ENCODE assay signal across 10 mouse cellular contexts in genomic region chr2:130638101-130638611, GRCm38 (mm10). TPM values are rescaled to one million over a fixed set of nuclear protein-coding genes. Genes with fewer than 3 reads are reported as not detected.
A peak's percentile ranks its signal among the peaks of the same experiment; 100 is the strongest.
DNase-seq lines count a peak whose midpoint lies in the region; ATAC-seq lines count a peak whose summit lies in the region.
"Had no signal": no experiment of that assay in that cellular context is flagged by ENCODE, and none has a peak within 500 bp of the region (broad histone marks: within the 10 kb centered on the region; RNA-seq: fewer than 3 reads in every experiment).

No protein-coding gene starts in this region.

- no peak overlapping the region for H3K4me3 ChIP-seq in embryonic facial prominence, embryonic 13.5 days
- H3K4me3 ChIP-seq in embryonic facial prominence, embryonic 10.5 days = no peak overlapping the region
- peak overlapping the region; percentile 23 for H3K4me3 ChIP-seq in kidney, embryonic 15.5 days (replicated peaks)
- H3K4me3 ChIP-seq in liver, embryonic 16.5 days (ENCODE audit: low read depth, low read length) = peak overlapping the region; percentile 19; the same call in 1 of the 2 replicates
- H3K4me3 ChIP-seq in heart, embryonic 11.5 days (ENCODE audit: low read depth, low read length) = no peak overlapping the region
- H3K4me3 ChIP-seq: embryonic facial prominence, embryonic 12.5 days had no signal

- 28% methylated on average over 16 of the region's 16 CpGs for WGBS in embryonic facial prominence, embryonic 13.5 days
- WGBS in embryonic facial prominence, embryonic 10.5 days = 22% methylated on average over 16 of the region's 16 CpGs
- 21% methylated on average over 16 of the region's 16 CpGs for WGBS in kidney, embryonic 15.5 days
- WGBS in liver, embryonic 16.5 days (ENCODE audit: insufficient replicate concordance) = 31% methylated on average over 16 of the region's 16 CpGs
- 22% methylated on average over 16 of the region's 16 CpGs for WGBS in heart, embryonic 11.5 days (ENCODE audit: insufficient replicate concordance)

- no peak overlapping the region for H3K27ac ChIP-seq in embryonic facial prominence, embryonic 13.5 days
- H3K27ac ChIP-seq in embryonic facial prominence, embryonic 10.5 days (replicated peaks) = no peak overlapping the region
- H3K27ac ChIP-seq in kidney, embryonic 15.5 days = peak overlapping the region; percentile 87
- peak overlapping the region; percentile 57 for H3K27ac ChIP-seq in liver, embryonic 16.5 days (ENCODE audit: low read length)
- no peak overlapping the region for H3K27ac ChIP-seq in heart, embryonic 11.5 days (ENCODE audit: low read depth, low read length)
- H3K27ac ChIP-seq: embryonic facial prominence, embryonic 12.5 days; hindbrain, embryonic 14.5 days had no signal

- H3K36me3 ChIP-seq in embryonic facial prominence, embryonic 13.5 days = no peaks in the 10 kb centered on the region
- no peaks in the 10 kb centered on the region for H3K36me3 ChIP-seq in embryonic facial prominence, embryonic 10.5 days (replicated peaks)
- 0 out of 2 replicates have a peak, but pooled peaks cover 4% of the 10 kb centered on the region for H3K36me3 ChIP-seq in kidney, embryonic 15.5 days
- no peaks in the 10 kb centered on the region for H3K36me3 ChIP-seq in liver, embryonic 16.5 days (ENCODE audit: control insufficient read depth, insufficient read depth)
- no peaks in the 10 kb centered on the region for H3K36me3 ChIP-seq in heart, embryonic 11.5 days (ENCODE audit: control insufficient read depth, insufficient read depth, low read length)
- H3K36me3 ChIP-seq: embryonic facial prominence, embryonic 12.5 days had no signal

- H3K9me3 ChIP-seq in embryonic facial prominence, embryonic 13.5 days = no peaks in the 10 kb centered on the region
- no peaks in the 10 kb centered on the region for H3K9me3 ChIP-seq in embryonic facial prominence, embryonic 10.5 days
- no peaks in the 10 kb centered on the region for H3K9me3 ChIP-seq in kidney, embryonic 15.5 days (replicated peaks)
- H3K9me3 ChIP-seq in liver, embryonic 16.5 days (replicated peaks; ENCODE audit: control insufficient read depth, low read length) = no peaks in the 10 kb centered on the region
- H3K9me3 ChIP-seq in heart, embryonic 11.5 days (replicated peaks; ENCODE audit: control insufficient read depth, low read length) = no peaks in the 10 kb centered on the region
- H3K9me3 ChIP-seq: embryonic facial prominence, embryonic 12.5 days had no signal

- no peak overlapping the region for H3K4me2 ChIP-seq in embryonic facial prominence, embryonic 13.5 days
- H3K4me2 ChIP-seq in kidney, embryonic 15.5 days = peak overlapping the region; percentile 50
- peak overlapping the region; percentile 43 for H3K4me2 ChIP-seq in liver, embryonic 16.5 days (ENCODE audit: low read depth, low read length)
- no peak overlapping the region for H3K4me2 ChIP-seq in heart, embryonic 11.5 days
- H3K4me2 ChIP-seq: embryonic facial prominence, embryonic 12.5 days; hindbrain, embryonic 14.5 days had no signal

- no peak for DNase-seq in embryonic facial prominence, embryonic 10.5 days (ENCODE audit: low spot score)
- peak; percentile 39 for DNase-seq in adrenal gland, postnatal 10 days
- no peak for DNase-seq in Muller cell, postnatal 12 days (ENCODE audit: inconsistent ontology term)
- no peak for DNase-seq in right cerebral cortex, adult 2 months (ENCODE audit: low spot score in 2 of 2)

- H3K9ac ChIP-seq in embryonic facial prominence, embryonic 13.5 days = peak overlapping the region; percentile 44
- H3K9ac ChIP-seq in kidney, embryonic 15.5 days = peak overlapping the region; percentile 24; the same call in 1 of the 2 replicates
- H3K9ac ChIP-seq in liver, embryonic 16.5 days (ENCODE audit: low read depth, low read length) = 0 out of 2 replicates have a peak overlapping the region, but pooled peaks have one; percentile 12
- no peak overlapping the region for H3K9ac ChIP-seq in heart, embryonic 11.5 days (ENCODE audit: low read depth, low read length)
- H3K9ac ChIP-seq: embryonic facial prominence, embryonic 12.5 days; hindbrain, embryonic 14.5 days had no signal

- H3K27me3 ChIP-seq in embryonic facial prominence, embryonic 13.5 days = peaks cover 59% of the 10 kb centered on the region
- H3K27me3 ChIP-seq in embryonic facial prominence, embryonic 10.5 days (replicated peaks; ENCODE audit: low read depth, poor library complexity, severe bottlenecking) = peaks cover 86% of the 10 kb centered on the region
- peaks cover 44% of the 10 kb centered on the region for H3K27me3 ChIP-seq in kidney, embryonic 15.5 days
- peaks cover 57% of the 10 kb centered on the region for H3K27me3 ChIP-seq in liver, embryonic 16.5 days (ENCODE audit: control insufficient read depth, insufficient read depth, low read depth, low read length)
- H3K27me3 ChIP-seq in heart, embryonic 11.5 days (ENCODE audit: control insufficient read depth, insufficient read depth, low read length) = peaks cover 69% of the 10 kb centered on the region

- peaks cover 38% of the 10 kb centered on the region for H3K4me1 ChIP-seq in embryonic facial prominence, embryonic 13.5 days
- H3K4me1 ChIP-seq in embryonic facial prominence, embryonic 10.5 days = peaks cover 56% of the 10 kb centered on the region
- peaks cover 73% of the 10 kb centered on the region for H3K4me1 ChIP-seq in kidney, embryonic 15.5 days
- peaks cover 23% of the 10 kb centered on the region for H3K4me1 ChIP-seq in liver, embryonic 16.5 days (ENCODE audit: control insufficient read depth, low read depth, low read length)
- peaks cover 18% of the 10 kb centered on the region for H3K4me1 ChIP-seq in heart, embryonic 11.5 days (ENCODE audit: control insufficient read depth, insufficient read depth, low read length)

- ATAC-seq in embryonic facial prominence, embryonic 13.5 days (ENCODE audit: insufficient number of reproducible peaks, insufficient read depth, low FRiP score, low TSS enrichment, low read depth) = no peak
- ATAC-seq in kidney, embryonic 15.5 days (replicated peaks; ENCODE audit: low FRiP score) = peak; percentile 48
- ATAC-seq in liver, embryonic 16.5 days (ENCODE audit: low read depth) = no peak
- no peak for ATAC-seq in heart, embryonic 11.5 days (replicated peaks; ENCODE audit: insufficient number of reproducible peaks, low FRiP score, low TSS enrichment)

RNA-seq across cellular contexts. Expression of gene Lzts3, which starts 4.4 kb away (rescaled TPM):
- 4.5 and 5.1 TPM in 2 replicates for polyA plus RNA-seq in embryonic facial prominence, embryonic 13.5 days (2015; fragmentation: Nextera tagmentation; extraction: Ambion mirVana)
- polyA plus RNA-seq in embryonic facial prominence, embryonic 10.5 days (2016; fragmentation: Nextera tagmentation; extraction: Ambion mirVana) = 3.1 and 3.3 TPM in 2 replicates
- 1 to 10 TPM; 9.4 to 9.5 TPM for total RNA-seq in adrenal gland, postnatal 10 days (2021)
- polyA plus RNA-seq in kidney, embryonic 15.5 days (2015; fragmentation: Nextera tagmentation; extraction: Ambion mirVana) = 12.2 and 13.0 TPM in 2 replicates
- 1.6 and 1.9 TPM in 2 replicates for polyA plus RNA-seq in liver, embryonic 16.5 days (2015; fragmentation: Nextera tagmentation; extraction: Ambion mirVana)
- 0.66 and 0.69 TPM in 2 replicates for polyA plus RNA-seq in heart, embryonic 11.5 days (2014; fragmentation: Nextera tagmentation; extraction: Ambion mirVana)

RNA-seq across cellular contexts. Expression of gene Ubox5, which starts 8.3 kb away (rescaled TPM):
- polyA plus RNA-seq in embryonic facial prominence, embryonic 13.5 days (2015; fragmentation: Nextera tagmentation; extraction: Ambion mirVana) = 13.2 and 14.2 TPM in 2 replicates
- polyA plus RNA-seq in embryonic facial prominence, embryonic 10.5 days (2016; fragmentation: Nextera tagmentation; extraction: Ambion mirVana) = 21.3 and 21.6 TPM in 2 replicates
- total RNA-seq in adrenal gland, postnatal 10 days (2021) = 1 to 10 TPM; 5.5 to 5.6 TPM
- 12.6 and 13.6 TPM in 2 replicates for polyA plus RNA-seq in kidney, embryonic 15.5 days (2015; fragmentation: Nextera tagmentation; extraction: Ambion mirVana)
- polyA plus RNA-seq in liver, embryonic 16.5 days (2015; fragmentation: Nextera tagmentation; extraction: Ambion mirVana) = 4.1 and 4.5 TPM in 2 replicates
- polyA plus RNA-seq in heart, embryonic 11.5 days (2014; fragmentation: Nextera tagmentation; extraction: Ambion mirVana) = 8.9 and 10.4 TPM in 2 replicates

RNA-seq across cellular contexts. Expression of gene Fastkd5, which starts 8.3 kb away (rescaled TPM):
- polyA plus RNA-seq in embryonic facial prominence, embryonic 13.5 days (2015; fragmentation: Nextera tagmentation; extraction: Ambion mirVana) = 14.7 and 16.2 TPM in 2 replicates
- polyA plus RNA-seq in embryonic facial prominence, embryonic 10.5 days (2016; fragmentation: Nextera tagmentation; extraction: Ambion mirVana) = 23.3 and 25.5 TPM in 2 replicates
- 10 to 100 TPM; 12.0 to 12.6 TPM for total RNA-seq in adrenal gland, postnatal 10 days (2021)
- polyA plus RNA-seq in kidney, embryonic 15.5 days (2015; fragmentation: Nextera tagmentation; extraction: Ambion mirVana) = 17.3 TPM in 2 replicates
- 7.9 and 8.8 TPM in 2 replicates for polyA plus RNA-seq in liver, embryonic 16.5 days (2015; fragmentation: Nextera tagmentation; extraction: Ambion mirVana)
- 18.8 and 19.7 TPM in 2 replicates for polyA plus RNA-seq in heart, embryonic 11.5 days (2014; fragmentation: Nextera tagmentation; extraction: Ambion mirVana)

RNA-seq across cellular contexts. Expression of gene Ddrgk1, which starts 26.3 kb away (rescaled TPM):
- 61.7 and 72.7 TPM in 2 replicates for polyA plus RNA-seq in embryonic facial prominence, embryonic 13.5 days (2015; fragmentation: Nextera tagmentation; extraction: Ambion mirVana)
- 48.2 and 48.3 TPM in 2 replicates for polyA plus RNA-seq in embryonic facial prominence, embryonic 10.5 days (2016; fragmentation: Nextera tagmentation; extraction: Ambion mirVana)
- 100 to 1,000 TPM; 145 to 155 TPM for total RNA-seq in adrenal gland, postnatal 10 days (2021)
- polyA plus RNA-seq in kidney, embryonic 15.5 days (2015; fragmentation: Nextera tagmentation; extraction: Ambion mirVana) = 64.7 and 76.8 TPM in 2 replicates
- 43.0 and 48.3 TPM in 2 replicates for polyA plus RNA-seq in liver, embryonic 16.5 days (2015; fragmentation: Nextera tagmentation; extraction: Ambion mirVana)
- polyA plus RNA-seq in heart, embryonic 11.5 days (2014; fragmentation: Nextera tagmentation; extraction: Ambion mirVana) = 41.3 and 44.7 TPM in 2 replicates

RNA-seq across cellular contexts. Expression of gene Itpa, which starts 29.3 kb away (rescaled TPM):
- 118 and 126 TPM in 2 replicates for polyA plus RNA-seq in embryonic facial prominence, embryonic 13.5 days (2015; fragmentation: Nextera tagmentation; extraction: Ambion mirVana)
- 144 and 150 TPM in 2 replicates for polyA plus RNA-seq in embryonic facial prominence, embryonic 10.5 days (2016; fragmentation: Nextera tagmentation; extraction: Ambion mirVana)
- total RNA-seq in adrenal gland, postnatal 10 days (2021) = 10 to 100 TPM; 26.6 to 33.3 TPM
- polyA plus RNA-seq in kidney, embryonic 15.5 days (2015; fragmentation: Nextera tagmentation; extraction: Ambion mirVana) = 118 and 120 TPM in 2 replicates
- polyA plus RNA-seq in liver, embryonic 16.5 days (2015; fragmentation: Nextera tagmentation; extraction: Ambion mirVana) = 37.0 and 41.0 TPM in 2 replicates
- polyA plus RNA-seq in heart, embryonic 11.5 days (2014; fragmentation: Nextera tagmentation; extraction: Ambion mirVana) = 88.7 and 91.0 TPM in 2 replicates

Comparison
In these comparisons a context has a peak if more than half of its experiments do, and no peak if none do; other contexts are left out.
1. H3K27ac ChIP-seq: peak in kidney, embryonic 15.5 days (single experiment) and liver, embryonic 16.5 days (single experiment); none in embryonic facial prominence, embryonic 13.5 days (single experiment), embryonic facial prominence, embryonic 10.5 days (single experiment) and heart, embryonic 11.5 days (single experiment).
2. H3K4me2 ChIP-seq: peak in kidney, embryonic 15.5 days (single experiment) and liver, embryonic 16.5 days (single experiment); none in embryonic facial prominence, embryonic 13.5 days (single experiment) and heart, embryonic 11.5 days (single experiment).
3. H3K4me3 ChIP-seq: peak in kidney, embryonic 15.5 days (single experiment) and liver, embryonic 16.5 days (single experiment); none in embryonic facial prominence, embryonic 13.5 days (single experiment), embryonic facial prominence, embryonic 10.5 days (single experiment) and heart, embryonic 11.5 days (single experiment).